Mouse (Mus musculus) brain, adult 2 months (tissue): Measurements from ENCODE around the gene Elfn1.
A peak's percentile ranks its signal among the peaks of the same experiment; 100 is the strongest.
"Not testable (repeated sequence)": the region's sequence is repeated elsewhere in the genome, so short reads cannot be mapped to it uniquely, and the experiment has no call there.

Source experiments
- DNase-seq: peaks from one replicate; pipeline ENCODE4 v3.0.0; 2011; ENCODE audit warnings: low read depth, low spot score

Elfn1 gene

GRCm38 (mm10) chr5:139970186-139970631 lies 62.5 kb downstream of the Elfn1 start:
- peak; percentile 52 for DNase-seq

- no peak for DNase-seq
These were observed 68.8 kb downstream of the Elfn1 start for GRCm38 (mm10) chr5:139976584-139976983.

- DNase-seq = peak; percentile 23
These were observed 69.7 kb downstream of the Elfn1 start for GRCm38 (mm10) chr5:139977476-139977875.

- peak; percentile 52 for DNase-seq
These were observed 71.0 kb downstream of the Elfn1 start for GRCm38 (mm10) chr5:139978525-139979276.

GRCm38 (mm10) chr5:139979371-139979770 lies 71.6 kb downstream of the Elfn1 start:
- peak; percentile 78 for DNase-seq

GRCm38 (mm10) chr5:139981976-139982375 lies 74.2 kb downstream of the Elfn1 start:
- no peak for DNase-seq

- no peak for DNase-seq
These were observed 77.5 kb downstream of the Elfn1 start for GRCm38 (mm10) chr5:139985073-139985746.

- DNase-seq = no peak
These were observed 83.8 kb downstream of the Elfn1 start for GRCm38 (mm10) chr5:139991531-139991930.

GRCm38 (mm10) chr5:139998321-139998720 lies 90.6 kb downstream of the Elfn1 start:
- not testable (repeated sequence) for DNase-seq

- no peak for DNase-seq
These were observed 91.2 kb downstream of the Elfn1 start for GRCm38 (mm10) chr5:139998916-139999315.

- no peak for DNase-seq
These were observed 94.8 kb downstream of the Elfn1 start for GRCm38 (mm10) chr5:140002541-140002940.

GRCm38 (mm10) chr5:140006861-140007260 lies 99.1 kb downstream of the Elfn1 start:
- no peak for DNase-seq

GRCm38 (mm10) chr5:140007656-140008522 lies 100.1 kb downstream of the Elfn1 start:
- no peak for DNase-seq

GRCm38 (mm10) chr5:140008523-140008806 lies 100.7 kb downstream of the Elfn1 start:
- no peak for DNase-seq

- DNase-seq = no peak
These were observed 101.4 kb downstream of the Elfn1 start for GRCm38 (mm10) chr5:140009083-140009655.

GRCm38 (mm10) chr5:140010405-140010804 lies 102.7 kb downstream of the Elfn1 start:
- DNase-seq = no peak

- no peak for DNase-seq
These were observed 104.7 kb downstream of the Elfn1 start for GRCm38 (mm10) chr5:140012286-140012967.

- no peak for DNase-seq
These were observed 105.9 kb downstream of the Elfn1 start for GRCm38 (mm10) chr5:140013652-140014051.

GRCm38 (mm10) chr5:140016896-140017295 lies 109.2 kb downstream of the Elfn1 start:
- DNase-seq = no peak

- peak; percentile 51 for DNase-seq
These were observed 111.0 kb downstream of the Elfn1 start for GRCm38 (mm10) chr5:140018780-140019179.

GRCm38 (mm10) chr5:140019616-140020015 lies 111.9 kb downstream of the Elfn1 start:
- no peak for DNase-seq
